Mouse (Mus musculus): ENCODE measurements around the gene Gpr152.

Gene Gpr152

GRCm38 (mm10) chr19:4139446-4139845 is at the start of gene Gpr152:
Gene Gpr152, plus strand, starts transcription at chr19:4139787.
- no peak for DNase-seq

- DNase-seq, result no peak
Observed at GRCm38 (mm10) chr19:4090446-4090845, 49.1 kb upstream of the Gpr152 start.

GRCm38 (mm10) chr19:4091383-4091782 is 48.2 kb upstream of the Gpr152 start:
- no peak for DNase-seq

- no peak for DNase-seq
Observed at GRCm38 (mm10) chr19:4092750-4093149, 46.8 kb upstream of the Gpr152 start.

GRCm38 (mm10) chr19:4093772-4094171 is 45.8 kb upstream of the Gpr152 start:
- DNase-seq, result no peak

GRCm38 (mm10) chr19:4094348-4094747 is 45.2 kb upstream of the Gpr152 start:
- no peak for DNase-seq

- DNase-seq, result no peak
Observed at GRCm38 (mm10) chr19:4094774-4095303, 44.7 kb upstream of the Gpr152 start.

GRCm38 (mm10) chr19:4095802-4096201 is 43.8 kb upstream of the Gpr152 start:
- no peak for DNase-seq

GRCm38 (mm10) chr19:4096642-4097440 is 42.7 kb upstream of the Gpr152 start, which contains the start of gene Cdk2ap2:
Gene Cdk2ap2, plus strand, starts transcription at chr19:4097182.
- peak; percentile 99 for DNase-seq

GRCm38 (mm10) chr19:4097441-4097825 is 42.2 kb upstream of the Gpr152 start:
- DNase-seq, result peak; percentile 75

GRCm38 (mm10) chr19:4098426-4098825 is 41.2 kb upstream of the Gpr152 start:
- no peak for DNase-seq

GRCm38 (mm10) chr19:4099056-4099455 is 40.5 kb upstream of the Gpr152 start:
- peak; percentile 96 for DNase-seq

GRCm38 (mm10) chr19:4099837-4100717 is 39.5 kb upstream of the Gpr152 start, which contains the start of gene Pitpnm1:
Gene Pitpnm1, plus strand, starts transcription at chr19:4099998.
- peak; percentile 87 for DNase-seq

GRCm38 (mm10) chr19:4100718-4101261 is 38.8 kb upstream of the Gpr152 start:
- peak; percentile 75 for DNase-seq

GRCm38 (mm10) chr19:4101466-4101865 is 38.1 kb upstream of the Gpr152 start:
- no peak for DNase-seq

GRCm38 (mm10) chr19:4102049-4102448 is 37.5 kb upstream of the Gpr152 start:
- DNase-seq, result no peak

- no peak for DNase-seq
Observed at GRCm38 (mm10) chr19:4102626-4103025, 37.0 kb upstream of the Gpr152 start.

GRCm38 (mm10) chr19:4103294-4103693 is 36.3 kb upstream of the Gpr152 start:
- no peak for DNase-seq

- peak; percentile 60 for DNase-seq
Observed at GRCm38 (mm10) chr19:4103792-4104191, 35.8 kb upstream of the Gpr152 start.

- no peak for DNase-seq
Observed at GRCm38 (mm10) chr19:4104675-4105194, 34.9 kb upstream of the Gpr152 start.

- no peak for DNase-seq
Observed at GRCm38 (mm10) chr19:4106654-4107053, 32.9 kb upstream of the Gpr152 start.

- DNase-seq, result no peak
Observed at GRCm38 (mm10) chr19:4108535-4108934, 31.1 kb upstream of the Gpr152 start.
